9 mouse cellular contexts compared by ENCODE assay signal in genomic region chr9:20726134-20726858, GRCm38 (mm10). TPM values are rescaled to one million over a fixed set of nuclear protein-coding genes. Genes with fewer than 3 reads are reported as not detected.
DNase-seq lines count a peak whose midpoint lies in the region; ATAC-seq and TF ChIP-seq lines count a peak whose summit lies in the region.
"Had no signal": no experiment of that assay in that cellular context is flagged by ENCODE, and none has a peak within 500 bp of the region (broad histone marks: within the 10 kb centered on the region; RNA-seq: fewer than 3 reads in every experiment).

No protein-coding gene starts in this region.

- H3K4me1 ChIP-seq in heart, embryonic 11.5 days (ENCODE audit: control insufficient read depth, insufficient read depth, low read length) = peaks cover 14% of the 10 kb centered on the region; the same call in 1 of the 2 replicates
- H3K4me1 ChIP-seq in spleen, adult 2 months (ENCODE audit: control insufficient read depth, insufficient read depth, insufficient read length) = peaks cover 2% of the 10 kb centered on the region; the same call in 1 of the 2 replicates
- H3K4me1 ChIP-seq in intestine, embryonic 16.5 days (ENCODE audit: control insufficient read depth, insufficient read depth, low read length) = peaks cover 21% of the 10 kb centered on the region
- H3K4me1 ChIP-seq in olfactory bulb, adult 2 months (ENCODE audit: control insufficient read depth, insufficient read depth, low read length) = peaks cover 18% of the 10 kb centered on the region

- H3K4me2 ChIP-seq in heart, embryonic 11.5 days = peak overlapping the region; percentile 97
- peak overlapping the region; percentile 96 for H3K4me2 ChIP-seq in intestine, embryonic 16.5 days (ENCODE audit: low read depth, low read length)

- peak overlapping the region; percentile 57 for H3K4me3 ChIP-seq in heart, embryonic 11.5 days (ENCODE audit: low read depth, low read length)
- H3K4me3 ChIP-seq in spleen, adult 2 months (ENCODE audit: extremely low read depth, insufficient read depth, insufficient read length) = peak overlapping the region; percentile 35
- H3K4me3 ChIP-seq in intestine, embryonic 16.5 days (ENCODE audit: low read length) = peak overlapping the region; percentile 53
- H3K4me3 ChIP-seq in olfactory bulb, adult 2 months (ENCODE audit: insufficient read depth, low read depth, low read length) = peak overlapping the region; percentile 51

- peak overlapping the region; percentile 52; the same call in 1 of the 2 replicates for H3K9ac ChIP-seq in heart, embryonic 11.5 days (ENCODE audit: low read depth, low read length)
- peak overlapping the region; percentile 58 for H3K9ac ChIP-seq in intestine, embryonic 16.5 days (ENCODE audit: low read depth, low read length)

- no peak for ATAC-seq in heart, embryonic 11.5 days (replicated peaks; ENCODE audit: insufficient number of reproducible peaks, low FRiP score, low TSS enrichment)
- ATAC-seq in intestine, embryonic 16.5 days = peak; percentile 10
- no peak for ATAC-seq in activated CD4-positive, CD25-positive, alpha-beta regulatory T cell, adult 4 months

- H3K27ac ChIP-seq in heart, embryonic 11.5 days (ENCODE audit: low read depth, low read length) = no peak overlapping the region
- H3K27ac ChIP-seq in spleen, adult 2 months (ENCODE audit: insufficient read depth, low read length) = no peak overlapping the region
- H3K27ac ChIP-seq in intestine, embryonic 16.5 days (ENCODE audit: low read length) = no peak overlapping the region
- no peak overlapping the region for H3K27ac ChIP-seq in olfactory bulb, adult 2 months (ENCODE audit: insufficient read depth, low read depth, low read length)

- intact Hi-C loops in heart, postnatal 25 days (cut with DNase I) = no loop called here

- 3% methylated on average over 42 of the region's 42 CpGs for WGBS in heart, embryonic 11.5 days (ENCODE audit: insufficient replicate concordance)
- WGBS in spleen, adult 2 months = 5% methylated on average over 42 of the region's 42 CpGs
- 2% methylated on average over 42 of the region's 42 CpGs for WGBS in intestine, embryonic 16.5 days
- WGBS in olfactory bulb, adult 2 months = under 1% methylated on average over 42 of the region's 42 CpGs

- no peak for TF ChIP-seq POLR2A in spleen, adult 2 months (IDR thresholded peaks at IDR 0.05; ENCODE audit: low read depth, low read length)
- no peak for TF ChIP-seq POLR2A in olfactory bulb, adult 2 months (IDR thresholded peaks at IDR 0.05; ENCODE audit: insufficient read depth, low read depth, low read length)

- H3K27me3 ChIP-seq in heart, embryonic 11.5 days (ENCODE audit: control insufficient read depth, insufficient read depth, low read length) = peaks cover 66% of the 10 kb centered on the region
- peaks cover 18% of the 10 kb centered on the region for H3K27me3 ChIP-seq in spleen, adult 2 months (ENCODE audit: control insufficient read depth, insufficient read depth, low read length)
- peaks cover 42% of the 10 kb centered on the region for H3K27me3 ChIP-seq in intestine, embryonic 16.5 days (replicated peaks; ENCODE audit: control insufficient read depth, insufficient read depth, low read length)

- no peak for TF ChIP-seq CTCF in spleen, adult 2 months (IDR thresholded peaks at IDR 0.05; ENCODE audit: extremely low read depth, insufficient read depth, insufficient read length, insufficient replicate concordance)
- TF ChIP-seq CTCF in olfactory bulb, adult 2 months (IDR thresholded peaks at IDR 0.05; ENCODE audit: insufficient read depth, low read depth, low read length) = no peak

- no peaks in the 10 kb centered on the region for H3K36me3 ChIP-seq in heart, embryonic 11.5 days (ENCODE audit: control insufficient read depth, insufficient read depth, low read length)
- H3K36me3 ChIP-seq in spleen, adult 2 months (ENCODE audit: control insufficient read depth, insufficient read depth, low read length) = no peaks in the 10 kb centered on the region
- no peaks in the 10 kb centered on the region for H3K36me3 ChIP-seq in intestine, embryonic 16.5 days (ENCODE audit: control insufficient read depth, insufficient read depth, low read length)

- no peak for DNase-seq in heart, postnatal 25 days (ENCODE audit: low spot score)
- DNase-seq in spleen, adult 2 months (ENCODE audit: low read depth in 1 of 2, low spot score in 2 of 2) = no peak
- DNase-seq in spleen, postnatal 14 days (ENCODE audit: low spot score in 2 of 2) = no peak
- DNase-seq in urinary bladder, postnatal 25 days (ENCODE audit: low spot score) = no peak

- no peaks in the 10 kb centered on the region for H3K9me3 ChIP-seq in heart, embryonic 11.5 days (replicated peaks; ENCODE audit: control insufficient read depth, low read length)
- no peaks in the 10 kb centered on the region for H3K9me3 ChIP-seq in intestine, embryonic 16.5 days (ENCODE audit: control insufficient read depth, low read length)

RNA-seq across cellular contexts. Expression of gene Olfm2, which starts 19.9 kb away (rescaled TPM):
- polyA plus RNA-seq in heart, embryonic 11.5 days (2014; fragmentation: Nextera tagmentation; extraction: Ambion mirVana) = 1.4 and 2.3 TPM in 2 replicates
- under 1 TPM in 1 of 2 experiments, not detected in 1; 0.18 TPM for total RNA-seq in heart, postnatal 25 days (2021)
- polyA plus RNA-seq in spleen, adult 2 months (2012; rRNA removed) = 0.50 and 0.53 TPM in 2 replicates
- polyA plus RNA-seq in intestine, embryonic 16.5 days (2015; fragmentation: Nextera tagmentation; extraction: Ambion mirVana) = 6.7 and 7.8 TPM in 2 replicates
- polyA plus RNA-seq in olfactory bulb, adult 2 months (2012; ENCODE audit: insufficient read depth, insufficient read length, low replicate concordance, missing spikeins) = not detected in 2 replicates
- polyA plus RNA-seq in activated CD4-positive, CD25-positive, alpha-beta regulatory T cell, adult 4 months (2017; shearing (Covaris generic)) = under 1 TPM in 1 of 2 experiments, not detected in 1; 0.25 TPM
- total RNA-seq: hematopoietic stem cell, adult 5-6 weeks had no signal
